Mouse (Mus musculus) neural tube, embryonic 14.5 days (tissue): ENCODE results near the gene Lime1. TPM values are rescaled to one million over a fixed set of nuclear protein-coding genes. Genes with fewer than 3 reads are reported as not detected.
A peak's percentile ranks its signal among the peaks of the same experiment; 100 is the strongest.

Experiments
- ATAC-seq: fragments of 200-750 bp; cut with Nextera tagmentation; 2 replicates; pipeline ENCODE4 v1.8.0; 2017; ENCODE audit warnings: low read depth, mild to moderate bottlenecking, moderate TSS enrichment, moderate library complexity
- H3K27ac ChIP-seq: fragments of 300-500 bp; sonication (generic); 2 replicates; pipeline ENCODE4 v1.5.1; 2014; ENCODE audit warnings: low read depth, mild to moderate bottlenecking, control low read depth, low read length, moderate library complexity, mixed read lengths
- H3K27me3 ChIP-seq: fragments of 300-500 bp; sonication (generic); 2 replicates; pipeline ENCODE4 v1.6.1; 2014; ENCODE audit warnings: low read length; ENCODE audit not compliant: control insufficient read depth, insufficient read depth
- H3K36me3 ChIP-seq: fragments of 300-500 bp; sonication (generic); 2 replicates; pipeline ENCODE4 v1.6.1; 2014; ENCODE audit warnings: low read length, mixed read lengths; ENCODE audit not compliant: control insufficient read depth, insufficient read depth
- H3K4me1 ChIP-seq: fragments of 300-500 bp; sonication (generic); 2 replicates; pipeline ENCODE4 v1.6.1; 2014; ENCODE audit warnings: low read length; ENCODE audit not compliant: control insufficient read depth, insufficient read depth
- H3K4me2 ChIP-seq: fragments of 300-500 bp; sonication (generic); 2 replicates; pipeline ENCODE4 v1.6.1; 2014; ENCODE audit warnings: mild to moderate bottlenecking, low read depth, low read length, control low read depth
- H3K4me3 ChIP-seq: fragments of 300-500 bp; sonication (generic); 2 replicates; pipeline ENCODE4 v1.5.1; 2014; ENCODE audit warnings: low read depth, low read length, control low read depth, mixed read lengths
- H3K9ac ChIP-seq: fragments of 300-500 bp; sonication (generic); replicated peaks from 2 replicates; pipeline ENCODE4 v1.6.1; 2014; ENCODE audit warnings: low read depth, mild to moderate bottlenecking, control low read depth, low read length, mixed read lengths
- H3K9me3 ChIP-seq: fragments of 300-500 bp; sonication (generic); 2 replicates; pipeline ENCODE4 v1.6.1; 2016; ENCODE audit warnings: low read length; ENCODE audit not compliant: control insufficient read depth
- WGBS: fragments of 180-500 bp; shearing (Covaris S2); extraction: QIAGEN DNeasy Blood & Tissue Kit; methylation state at CpG from one replicate; pipeline ENCODE4 v1.1.7; 2014; 5-methylcytosine and 5-hydroxymethylcytosine counted together
- polyA plus RNA-seq: library from polyadenylated mRNA; unstranded; fragments of >200 nt; fragmentation: Nextera tagmentation; extraction: Ambion mirVana; gene quantifications from 2 replicates; pipeline ENCODE4 v1.2.1, GENCODE M21; 2014

Gene Lime1
- polyA plus RNA-seq = 44.7 and 46.2 TPM in 2 replicates

GRCm38 (mm10) chr2:181379778-181380177 is at the start of gene Lime1:
Gene Lime1 (plus strand): TSS chr2:181380078.
- H3K27ac ChIP-seq = no peak within 1 kb of the TSS
- no peak within 1 kb of the TSS for H3K4me3 ChIP-seq
- peaks cover 39% of the 10 kb centered on the region for H3K36me3 ChIP-seq
- ATAC-seq = no peak
- H3K9ac ChIP-seq = no peak within 1 kb of the TSS
- no peaks in the 10 kb centered on the region for H3K9me3 ChIP-seq
- 98% methylated on average over 12 of the region's 12 CpGs for WGBS
- no peaks in the 10 kb centered on the region for H3K27me3 ChIP-seq
- H3K4me2 ChIP-seq = no peak within 1 kb of the TSS
- no peaks in the 10 kb centered on the region for H3K4me1 ChIP-seq

- no peak overlapping the region for H3K27ac ChIP-seq
- H3K27me3 ChIP-seq = no peaks in the 10 kb centered on the region
- H3K9me3 ChIP-seq = no peaks in the 10 kb centered on the region
- H3K9ac ChIP-seq = no peak overlapping the region
- H3K4me3 ChIP-seq = no peak overlapping the region
- H3K4me1 ChIP-seq = no peaks in the 10 kb centered on the region
- no peak overlapping the region for H3K4me2 ChIP-seq
- ATAC-seq = no peak
- H3K36me3 ChIP-seq = peaks cover 32% of the 10 kb centered on the region
Measured at GRCm38 (mm10) chr2:181332542-181332941, 47.3 kb upstream of the Lime1 start.

GRCm38 (mm10) chr2:181334023-181334422 is 45.9 kb upstream of the Lime1 start:
- Histone ChIP-seq H3K27ac (no peak overlapping the region), H3K9me3 (no peaks in the 10 kb centered on the region), H3K36me3 (peaks cover 31% of the 10 kb centered on the region), H3K4me3 (no peak overlapping the region), H3K9ac (no peak overlapping the region), H3K4me1 (no peaks in the 10 kb centered on the region), H3K27me3 (no peaks in the 10 kb centered on the region), H3K4me2 (no peak overlapping the region)
- 70% methylated on average over 3 of the region's 3 CpGs for WGBS
- no peak for ATAC-seq

- ATAC-seq = no peak
- Histone ChIP-seq H3K36me3 (peaks cover 20% of the 10 kb centered on the region), H3K9ac (no peak overlapping the region)
Measured at GRCm38 (mm10) chr2:181340426-181340825, 39.5 kb upstream of the Lime1 start.

GRCm38 (mm10) chr2:181342766-181343165 is 37.1 kb upstream of the Lime1 start:
- WGBS = 97% methylated on average over 6 of the region's 6 CpGs
- Histone ChIP-seq H3K4me2 (no peak overlapping the region), H3K27me3 (no peaks in the 10 kb centered on the region), H3K9ac (no peak overlapping the region), H3K27ac (no peak overlapping the region), H3K36me3 (peaks cover 21% of the 10 kb centered on the region), H3K9me3 (no peaks in the 10 kb centered on the region), H3K4me3 (no peak overlapping the region), H3K4me1 (no peaks in the 10 kb centered on the region)
- ATAC-seq = no peak

More at GRCm38 (mm10) chr2:181340426-181340825, 39.5 kb upstream of the Lime1 start:
- WGBS = 94% methylated on average over 4 of the region's 4 CpGs
- H3K4me3 ChIP-seq = no peak overlapping the region
- no peak overlapping the region for H3K27ac ChIP-seq
- no peaks in the 10 kb centered on the region for H3K27me3 ChIP-seq
- no peaks in the 10 kb centered on the region for H3K9me3 ChIP-seq
- H3K4me2 ChIP-seq = no peak overlapping the region
- no peaks in the 10 kb centered on the region for H3K4me1 ChIP-seq

- H3K27ac ChIP-seq = no peak overlapping the region
- no peak for ATAC-seq
- H3K9me3 ChIP-seq = no peaks in the 10 kb centered on the region
- H3K4me2 ChIP-seq = no peak overlapping the region
- no peak overlapping the region for H3K9ac ChIP-seq
- no peak overlapping the region for H3K4me3 ChIP-seq
- H3K27me3 ChIP-seq = no peaks in the 10 kb centered on the region
- peaks cover 56% of the 10 kb centered on the region for H3K36me3 ChIP-seq
- H3K4me1 ChIP-seq = no peaks in the 10 kb centered on the region
- 82% methylated on average over 3 of the region's 3 CpGs for WGBS
Measured at GRCm38 (mm10) chr2:181356780-181357179, 23.1 kb upstream of the Lime1 start.

GRCm38 (mm10) chr2:181363946-181364345 is 15.9 kb upstream of the Lime1 start:
- 89% methylated on average over 3 of the region's 3 CpGs for WGBS

GRCm38 (mm10) chr2:181364487-181364859 is 15.4 kb upstream of the Lime1 start:
- Histone ChIP-seq H3K36me3 (peaks cover 40% of the 10 kb centered on the region), H3K4me2 (peak overlapping the region; percentile 99), H3K9ac (peak overlapping the region; percentile 84), H3K9me3 (no peaks in the 10 kb centered on the region), H3K4me3 (peak overlapping the region; percentile 94), H3K27me3 (no peaks in the 10 kb centered on the region), H3K27ac (peak overlapping the region; percentile 88), H3K4me1 (peaks cover 30% of the 10 kb centered on the region)
- ATAC-seq = 0 out of 2 replicates have a peak, but pooled peaks have one; percentile 2
- WGBS = 13% methylated on average over 14 of the region's 14 CpGs

More at GRCm38 (mm10) chr2:181363946-181364345, 15.9 kb upstream of the Lime1 start:
- Histone ChIP-seq H3K4me3 (peak overlapping the region; percentile 94), H3K9me3 (no peaks in the 10 kb centered on the region), H3K36me3 (peaks cover 41% of the 10 kb centered on the region), H3K9ac (peak overlapping the region; percentile 84), H3K4me1 (peaks cover 30% of the 10 kb centered on the region), H3K4me2 (peak overlapping the region; percentile 99), H3K27me3 (no peaks in the 10 kb centered on the region), H3K27ac (no peak overlapping the region)
- ATAC-seq = no peak

- Histone ChIP-seq H3K27ac (peak within 1 kb of the TSS; percentile 88), H3K36me3 (peaks cover 35% of the 10 kb centered on the region), H3K27me3 (no peaks in the 10 kb centered on the region), H3K9me3 (no peaks in the 10 kb centered on the region), H3K9ac (peak within 1 kb of the TSS; percentile 84), H3K4me1 (peaks cover 30% of the 10 kb centered on the region), H3K4me3 (peak within 1 kb of the TSS; percentile 94), H3K4me2 (peak within 1 kb of the TSS; percentile 99)
- under 1% methylated on average over 67 of the region's 71 CpGs for whole genome bisulfite sequencing
- peak; percentile 89 for ATAC-seq
Measured at GRCm38 (mm10) chr2:181364860-181365596, 14.8 kb upstream of the Lime1 start, which contains the start of the genes Zgpat and Arfrp1. Gene Zgpat (plus strand): TSS chr2:181364928. Gene Arfrp1 (minus strand): TSS chr2:181365404.
